Mouse (Mus musculus): ENCODE results near the gene Zbtb17.

Zbtb17 gene

DNA sequence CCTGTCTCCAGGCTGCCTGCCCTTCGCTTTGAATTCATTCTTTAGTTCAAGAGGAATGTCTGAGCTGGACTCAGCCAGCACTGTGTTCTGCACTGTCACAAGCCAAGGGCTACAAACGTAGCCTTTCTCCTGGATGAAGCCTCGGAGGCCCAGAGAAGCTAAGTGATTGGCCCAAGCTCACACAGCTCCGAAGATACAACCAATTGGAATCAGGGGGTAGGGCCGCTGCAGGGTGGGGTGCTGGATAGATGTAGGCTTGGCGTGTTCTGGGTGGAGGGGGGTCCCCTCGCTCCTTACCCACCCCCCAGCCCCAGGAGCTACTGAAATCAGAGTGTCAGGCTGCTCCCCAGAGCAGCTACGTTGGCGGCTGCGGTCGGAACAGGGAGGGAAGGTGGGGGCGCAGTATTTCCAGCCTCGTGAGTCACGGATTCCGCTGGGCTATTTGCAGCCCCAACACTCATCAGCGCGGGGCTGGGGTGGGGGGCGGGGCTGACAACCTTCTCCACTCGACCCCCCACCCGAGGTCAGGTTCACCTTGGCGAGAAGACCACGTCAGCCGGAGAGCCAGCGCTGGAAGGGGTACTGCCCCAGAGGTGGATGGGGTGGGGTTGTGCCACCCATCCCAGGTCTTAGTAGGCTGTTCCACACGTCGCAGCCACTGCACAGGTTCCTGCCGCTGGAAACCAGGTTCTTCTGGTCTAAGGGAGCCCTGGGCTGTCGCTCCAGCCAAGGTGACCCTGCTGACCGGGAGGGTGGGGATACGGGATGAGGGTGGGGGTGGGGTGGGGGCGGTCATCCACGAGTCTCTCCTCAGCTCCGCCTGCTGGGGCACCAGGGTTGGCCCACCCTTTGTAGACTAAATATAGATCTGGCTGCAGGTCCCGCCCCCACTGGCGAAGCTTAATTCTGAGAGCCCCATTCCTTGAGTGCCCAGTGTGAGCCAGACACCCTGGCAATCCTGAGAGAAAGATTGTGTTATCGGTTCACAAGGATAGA, 18.7 kb upstream of the Zbtb17 start:
- peak; percentile 79 to 80 for DNase-seq (ENCODE audit: low spot score in 2 of 2)

DNA sequence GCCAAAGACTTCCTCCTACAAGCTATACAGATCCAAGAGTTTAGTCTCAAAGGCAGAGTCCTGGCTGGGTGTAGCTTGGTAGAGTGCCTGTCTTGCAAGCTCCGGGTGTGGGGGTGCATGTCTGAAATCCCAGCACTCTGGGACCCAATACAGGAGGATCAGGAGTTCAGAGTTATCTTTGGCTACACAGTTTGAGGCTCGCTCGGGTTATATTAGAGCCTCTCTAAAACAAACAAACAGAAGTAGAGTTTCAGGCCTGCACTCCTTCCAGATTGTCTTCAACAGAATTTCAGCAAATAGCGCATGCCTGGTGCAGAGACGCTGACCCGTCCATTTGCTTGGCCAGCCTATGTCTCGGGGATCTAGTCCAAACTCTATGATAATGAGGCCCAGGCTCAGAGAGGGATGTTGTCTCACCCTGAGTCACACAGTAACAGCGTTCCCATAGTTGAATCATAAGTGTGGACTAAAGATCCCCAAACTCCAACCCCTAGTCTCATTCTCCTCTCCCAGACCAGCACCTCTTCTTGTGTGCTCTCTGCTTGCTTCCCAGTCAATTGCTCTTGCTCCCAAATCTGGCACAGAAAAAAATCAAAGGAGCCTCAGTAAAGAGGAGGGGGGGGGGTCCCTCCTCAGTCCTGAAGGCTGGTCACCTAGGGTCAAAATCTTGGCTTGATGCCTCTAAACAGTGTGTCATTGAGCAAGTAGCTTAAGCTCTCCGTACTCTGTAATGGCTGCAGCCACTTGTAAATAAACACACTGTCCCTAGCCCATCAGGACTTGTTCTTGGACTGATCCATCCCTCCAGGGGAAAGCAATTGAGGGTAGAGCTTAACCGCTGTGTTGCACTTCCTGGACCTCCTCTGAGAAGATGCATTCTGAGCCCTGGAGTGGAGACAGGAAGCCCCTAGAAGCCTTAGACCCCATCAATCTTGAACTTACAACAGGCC, 17.4 kb upstream of the Zbtb17 start:
- no peak for DNase-seq (ENCODE audit: low spot score in 2 of 2)

DNA sequence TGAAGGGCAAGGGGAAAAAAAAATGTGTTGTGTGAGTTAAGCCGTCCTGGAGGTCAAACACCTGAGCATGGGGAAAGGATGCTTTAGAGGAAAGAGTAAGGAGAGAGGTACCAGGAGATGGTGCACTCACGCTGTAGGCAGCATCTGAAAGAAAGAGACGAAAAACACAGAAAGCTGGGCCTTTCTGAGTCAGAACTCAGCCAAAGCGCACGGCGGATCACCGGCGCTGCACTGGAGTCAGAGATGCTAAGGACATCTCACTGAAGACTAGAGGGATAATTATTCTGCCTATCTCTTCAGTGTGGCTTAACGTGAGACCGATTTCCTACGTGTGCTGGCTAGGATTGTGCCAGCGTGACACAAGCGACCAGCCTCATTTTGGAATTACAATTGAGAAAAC, 16.5 kb upstream of the Zbtb17 start:
- no peak for DNase-seq (ENCODE audit: low spot score in 2 of 2)

DNA sequence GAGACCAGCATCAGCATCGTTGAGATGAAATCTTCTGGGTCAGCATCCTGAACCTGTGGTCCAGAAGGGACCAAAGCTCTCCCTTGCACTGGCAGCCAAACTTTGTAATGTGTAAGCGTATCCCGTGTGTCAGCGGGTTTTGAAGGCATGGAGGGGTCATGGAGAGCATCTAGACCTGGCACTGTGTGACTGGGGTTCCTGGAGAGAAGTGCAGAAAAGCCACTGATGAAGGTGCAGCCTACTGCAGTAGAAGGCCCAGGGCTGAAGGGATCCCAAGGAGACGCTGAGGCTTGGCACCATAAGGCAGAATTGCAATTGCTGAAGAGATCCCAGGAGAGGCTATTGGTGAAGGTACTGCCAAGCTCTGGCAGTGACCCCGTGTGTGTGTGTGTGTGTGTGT, 15.1 kb upstream of the Zbtb17 start:
- no peak for DNase-seq (ENCODE audit: low spot score in 2 of 2)

DNA sequence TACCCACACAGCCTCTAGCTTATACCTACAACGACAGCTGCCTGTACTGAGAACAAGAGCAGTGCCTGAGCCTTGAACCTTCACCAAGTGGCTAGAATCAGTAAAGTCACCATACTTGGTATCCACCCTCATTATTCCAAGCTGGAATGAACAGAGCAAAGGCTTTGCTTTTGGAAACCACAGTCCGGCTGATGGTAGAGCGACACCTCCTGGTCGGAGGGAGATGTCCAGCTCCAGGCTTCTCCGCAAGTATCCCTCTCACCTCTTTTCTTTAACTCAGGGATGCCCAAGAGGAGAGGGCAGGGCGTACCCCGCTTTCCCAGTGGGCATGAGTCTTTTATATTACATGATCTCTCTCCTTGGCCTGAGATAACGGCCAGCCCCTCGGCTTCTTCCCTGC, 14.6 kb upstream of the Zbtb17 start:
- DNase-seq (ENCODE audit: low spot score in 2 of 2), result peak in 1 of 2 experiments; percentile 39

DNA sequence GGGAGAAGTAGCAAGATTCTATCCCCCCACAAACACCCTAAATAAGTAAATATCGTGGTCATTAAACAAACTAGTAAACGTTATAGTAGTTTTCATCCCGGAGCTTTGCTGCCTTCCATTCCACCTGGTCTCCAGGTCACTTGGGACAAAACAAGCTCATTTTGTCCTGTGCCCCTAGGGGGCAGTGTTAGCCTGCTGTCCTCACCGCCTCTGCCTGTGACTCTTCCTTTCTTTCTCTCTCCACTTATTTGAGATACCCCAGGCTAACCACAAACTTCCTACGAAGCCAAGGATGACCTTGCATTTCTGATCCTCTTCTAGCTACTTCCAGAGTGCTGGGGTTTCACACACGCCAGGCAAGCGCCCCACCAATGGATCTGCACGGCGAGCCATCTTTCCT, 13.5 kb upstream of the Zbtb17 start:
- peak; percentile 68 to 75 for DNase-seq (ENCODE audit: low spot score in 2 of 2)

DNA sequence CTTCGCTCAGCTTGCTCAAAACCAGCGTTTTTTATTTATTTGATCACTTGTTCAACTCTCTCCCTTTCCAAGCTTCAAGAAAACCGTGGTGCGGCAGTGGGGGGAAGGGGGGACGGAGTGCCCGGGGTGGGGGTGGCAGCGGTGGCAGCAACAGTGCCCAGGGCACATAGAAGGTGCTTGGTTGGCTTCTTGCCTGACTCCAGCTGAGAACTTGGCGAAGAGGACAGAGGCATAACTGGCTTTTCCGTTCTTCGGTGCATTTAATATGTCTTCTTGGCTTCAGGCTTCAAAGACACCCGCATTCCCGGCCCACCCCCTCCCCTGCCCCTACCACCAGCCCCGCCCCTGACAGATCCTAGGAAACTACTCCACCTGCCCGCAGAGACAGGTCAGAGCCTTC, 11.8 kb upstream of the Zbtb17 start:
- no peak for DNase-seq (ENCODE audit: low spot score in 2 of 2)

DNA sequence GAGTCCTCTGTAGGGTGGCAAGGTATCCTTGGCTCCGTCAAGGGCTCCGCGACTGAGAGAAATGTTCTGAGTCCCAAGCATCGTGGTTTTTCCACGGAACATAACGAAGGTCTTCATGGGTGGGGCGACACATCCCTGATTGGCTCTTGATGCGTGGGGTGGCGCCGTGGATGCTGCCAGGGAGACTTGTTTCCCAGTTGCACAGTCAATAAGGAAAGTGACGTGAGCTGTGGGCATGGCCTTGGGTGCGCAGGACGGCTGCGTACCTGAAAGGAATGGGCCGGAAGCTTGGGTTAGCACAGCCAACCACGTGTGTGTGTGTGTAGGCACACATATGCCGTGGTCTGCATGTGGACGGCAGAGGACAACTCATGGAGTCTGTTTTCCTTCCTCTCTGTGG, 11.3 kb upstream of the Zbtb17 start:
- no peak for DNase-seq (ENCODE audit: low spot score in 2 of 2)

DNA sequence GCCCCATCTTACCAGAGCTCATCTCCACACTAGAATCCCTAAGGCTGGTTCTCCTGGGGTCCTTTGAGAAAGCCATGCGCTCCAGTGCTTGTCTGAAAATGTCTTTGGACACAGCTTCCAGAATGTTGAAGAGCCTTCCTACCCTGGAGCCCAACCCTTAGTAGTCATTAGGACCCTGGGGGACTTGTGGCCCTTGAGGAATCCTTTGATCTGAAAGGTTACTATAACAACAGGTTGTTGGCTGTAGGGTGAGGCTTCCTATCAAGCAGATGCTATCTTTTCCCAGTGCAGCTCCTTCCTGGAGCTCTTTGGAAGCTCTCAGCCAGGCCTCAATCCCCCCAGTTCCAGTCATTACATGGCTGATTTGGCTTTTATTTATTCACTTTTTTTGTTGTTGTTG, 8.5 kb upstream of the Zbtb17 start, which contains the start of gene Srarp:
Gene Srarp (minus strand): TSS at position 132 of the 400 bp plus-strand sequence.
- no peak for DNase-seq (ENCODE audit: low spot score in 2 of 2)

DNA sequence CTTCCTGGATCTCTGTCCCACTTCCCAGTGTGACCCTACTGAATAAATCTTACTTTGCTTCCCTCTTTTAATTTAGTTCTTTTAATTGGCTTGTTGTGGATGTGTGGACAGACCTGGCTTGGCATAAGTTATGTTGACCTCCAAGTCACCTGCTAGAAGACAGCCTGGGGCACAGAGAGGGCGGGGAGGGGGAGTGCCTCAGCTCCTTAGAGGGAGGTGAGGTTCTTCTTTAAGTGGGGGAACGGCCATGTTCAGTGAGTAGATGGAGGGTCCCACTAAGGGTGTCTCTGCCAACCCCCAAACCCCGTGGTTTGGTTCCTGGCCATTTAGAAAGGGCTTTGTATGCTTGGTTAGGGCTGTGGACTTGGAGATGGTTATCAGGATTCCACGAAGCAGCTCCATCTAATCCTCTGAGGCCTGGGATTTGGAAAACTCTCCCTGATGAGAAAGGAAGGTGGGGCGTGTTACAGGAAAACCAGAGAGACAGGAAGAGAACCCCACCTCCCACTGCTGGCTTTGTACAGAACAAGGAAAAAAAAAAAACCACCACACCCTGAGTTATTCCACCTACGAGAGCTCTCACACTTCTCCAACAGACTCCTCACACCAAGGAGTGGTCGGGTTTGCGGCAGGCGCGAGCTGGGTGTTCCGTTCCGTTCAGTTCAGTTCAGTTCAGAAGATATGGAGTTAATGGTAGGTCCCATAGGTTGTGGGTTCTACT, 5.2 kb upstream of the Zbtb17 start:
- no peak for DNase-seq (ENCODE audit: low spot score in 2 of 2)

DNA sequence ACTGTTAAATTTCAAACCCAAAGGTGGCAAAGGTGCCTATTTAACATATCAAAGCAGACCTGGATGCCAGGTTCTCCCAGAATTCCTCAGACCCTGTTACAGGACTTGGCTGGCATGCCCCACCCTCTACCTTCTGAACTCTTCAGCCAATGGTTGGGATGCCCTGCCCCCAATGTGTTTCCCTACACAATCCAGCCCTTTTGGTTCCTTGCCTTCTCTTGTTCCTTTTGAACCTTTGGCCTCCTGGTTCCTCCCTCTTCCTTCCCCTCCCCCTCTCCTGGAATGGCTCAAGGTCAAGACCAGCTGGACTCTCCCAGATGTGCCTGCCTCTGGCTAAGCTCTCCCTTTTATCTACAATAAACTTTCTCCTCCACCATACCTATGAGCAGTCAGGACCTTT, 3.6 kb upstream of the Zbtb17 start:
- no peak for DNase-seq (ENCODE audit: low spot score in 2 of 2)

DNA sequence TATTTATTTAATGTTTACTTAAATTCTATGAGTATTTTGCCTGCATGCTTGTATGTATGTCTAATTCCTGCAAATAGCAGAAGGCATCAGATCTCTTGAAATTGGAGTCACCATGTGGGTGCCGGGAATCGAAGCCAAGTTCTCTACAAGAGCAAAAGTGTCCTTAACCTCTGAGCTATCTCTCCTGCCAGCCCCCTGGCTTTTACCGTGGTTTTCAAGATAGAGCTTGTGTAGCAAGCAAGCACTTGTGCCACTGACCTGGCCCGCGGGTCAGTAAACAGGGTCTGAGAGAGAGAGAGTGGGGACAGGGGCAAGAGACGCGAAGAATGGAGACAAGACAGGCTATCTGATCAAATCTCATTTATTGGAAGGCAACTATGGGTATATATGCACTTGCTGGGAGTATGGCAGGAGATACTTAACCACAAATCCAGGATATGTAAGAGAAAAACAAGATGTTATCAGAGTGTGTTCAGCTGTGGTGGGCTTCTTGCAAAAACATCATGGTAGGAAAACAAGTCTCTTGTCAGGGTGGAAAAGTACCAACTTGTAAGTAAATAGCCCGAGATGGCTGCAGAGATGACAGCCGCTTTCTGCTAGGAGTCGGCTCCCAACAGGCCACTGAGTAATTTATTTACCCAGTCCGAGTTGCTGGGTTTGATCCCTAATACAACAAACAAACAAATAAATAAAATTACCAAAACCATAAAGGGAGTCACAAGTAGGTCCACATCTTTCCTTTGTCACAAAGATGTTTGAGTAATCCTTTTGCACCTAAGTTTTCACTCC, 619 bp upstream of the Zbtb17 start:
- DNase-seq (ENCODE audit: low spot score in 2 of 2), result no peak

DNA sequence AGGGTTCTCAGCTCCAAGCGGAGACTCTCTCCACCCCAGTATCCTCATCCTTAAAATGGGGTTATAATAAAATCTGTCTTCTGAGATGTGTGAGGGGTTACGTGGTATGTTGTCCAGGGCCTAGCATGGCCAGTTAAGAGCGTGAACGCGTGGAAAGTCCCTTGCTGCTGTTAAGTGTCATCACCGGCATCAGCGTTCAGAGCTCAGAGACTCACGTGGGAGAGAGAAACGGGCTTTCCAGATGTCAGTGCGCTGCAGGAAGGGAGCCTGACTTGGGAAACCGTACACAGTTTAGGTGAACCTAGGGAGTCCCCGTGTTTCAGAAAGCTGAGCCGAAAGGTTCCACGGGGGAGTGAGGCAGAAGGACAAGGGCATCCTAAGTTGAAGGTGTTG, 870 bp downstream of the Zbtb17 start:
- peak in 1 of 2 experiments; percentile 12 for DNase-seq (ENCODE audit: low spot score in 2 of 2)

DNA sequence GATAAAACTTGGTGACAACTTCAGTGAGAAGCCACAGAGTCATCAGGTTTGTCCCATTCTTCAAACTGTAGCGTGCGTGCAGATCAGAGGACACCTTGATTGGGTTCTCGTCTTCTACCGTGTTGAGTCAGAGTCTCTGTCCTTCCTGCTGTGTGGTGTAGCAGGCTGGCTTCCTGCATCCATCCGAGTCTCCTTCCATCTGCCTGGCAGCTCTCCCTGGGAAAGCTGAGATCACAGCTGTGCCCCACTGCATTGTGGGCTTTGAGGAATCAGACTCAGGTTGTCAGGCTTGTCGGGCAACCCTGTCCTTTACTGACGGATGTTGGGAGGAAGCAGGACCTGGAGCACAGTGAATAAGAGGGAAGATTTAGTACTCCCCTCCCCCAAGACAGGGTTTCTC, 1.8 kb downstream of the Zbtb17 start:
- peak in 1 of 2 experiments; percentile 43 for DNase-seq (ENCODE audit: low spot score in 2 of 2)

DNA sequence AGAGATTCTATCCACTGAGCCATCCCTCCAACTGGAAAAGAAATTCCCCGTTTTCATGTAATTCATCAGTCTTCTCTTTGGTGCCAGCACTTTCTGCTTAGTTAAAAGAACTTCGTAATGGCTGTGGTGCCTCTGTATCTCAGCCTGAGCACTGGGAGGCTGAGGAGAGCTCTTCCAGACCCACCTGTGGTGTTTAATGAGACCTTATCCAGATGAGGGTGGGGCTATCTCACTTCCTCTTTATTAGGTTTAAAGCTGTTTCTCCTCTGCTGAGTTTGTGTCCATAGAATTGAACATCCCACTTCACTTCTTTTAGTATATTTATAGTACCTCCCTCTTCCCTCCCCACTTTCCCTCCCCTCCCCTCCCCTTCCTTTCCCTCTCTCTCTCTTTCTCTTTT, 6.8 kb downstream of the Zbtb17 start:
- DNase-seq (ENCODE audit: low spot score in 2 of 2), result no peak

DNA sequence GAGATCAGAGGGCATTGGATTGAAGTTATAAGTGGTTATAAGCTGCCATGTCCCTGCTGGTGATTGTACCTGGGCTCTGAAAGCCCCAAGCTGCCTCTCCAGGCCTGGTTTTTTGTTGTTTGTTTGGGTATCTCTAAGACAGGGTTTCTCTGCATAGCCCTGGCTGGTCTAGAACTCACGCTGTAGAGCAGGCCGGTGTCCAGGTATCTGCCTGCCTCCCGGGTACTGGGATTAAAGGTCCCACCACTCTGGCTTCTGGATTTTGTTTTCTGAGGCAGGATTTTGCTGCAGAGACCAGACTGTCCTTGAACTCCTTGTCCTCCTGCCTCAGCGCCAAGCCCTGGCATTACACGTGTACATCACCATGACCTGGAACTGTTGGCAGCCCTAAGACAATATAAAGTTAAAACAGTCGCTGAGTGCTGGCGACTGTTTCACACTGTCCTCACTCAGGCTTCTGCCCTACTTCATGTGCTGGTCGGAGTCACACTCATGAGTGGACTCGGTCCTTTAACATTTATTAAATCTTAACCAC, 7.5 kb downstream of the Zbtb17 start:
- no peak for DNase-seq (ENCODE audit: low spot score in 2 of 2)

DNA sequence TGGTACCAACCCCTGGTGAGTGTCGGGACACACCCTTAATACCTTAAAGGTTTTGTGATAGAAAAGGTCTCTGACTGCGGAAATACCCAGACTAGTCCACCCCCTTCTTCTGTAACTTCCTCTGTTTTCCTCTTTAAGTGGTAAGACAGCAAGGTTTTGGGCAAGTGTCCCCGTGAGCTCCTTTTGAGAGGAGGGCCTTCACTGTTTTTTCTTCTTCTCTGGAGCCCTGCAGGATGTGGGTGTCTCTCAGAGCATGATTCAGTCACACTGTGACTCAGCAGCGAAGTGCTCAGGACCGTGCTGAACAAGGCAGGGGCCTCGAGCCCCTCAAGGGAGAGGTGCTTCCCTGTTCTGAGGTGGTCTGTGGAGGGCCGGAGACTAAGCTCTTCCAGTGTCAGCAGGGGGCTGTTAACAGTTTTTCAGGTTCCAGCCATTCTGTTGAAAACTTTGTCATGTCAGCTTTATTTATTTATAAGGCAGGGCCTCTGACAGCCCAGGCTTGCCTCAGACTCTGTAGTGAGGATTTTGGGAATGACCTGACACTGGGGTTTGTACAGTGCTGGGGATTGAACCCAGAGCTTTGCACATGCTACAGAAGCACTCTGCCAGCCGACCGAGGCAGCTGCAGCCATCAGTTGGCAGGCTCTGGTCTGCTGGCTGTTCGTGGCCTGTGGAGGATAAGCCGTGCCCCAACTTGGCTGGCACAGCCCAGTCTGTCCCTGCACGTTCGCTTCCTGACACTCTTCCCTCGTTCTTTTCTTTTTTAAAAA, 10.3 kb downstream of the Zbtb17 start:
- DNase-seq (ENCODE audit: low spot score in 2 of 2), result peak; percentile 63 to 65

DNA sequence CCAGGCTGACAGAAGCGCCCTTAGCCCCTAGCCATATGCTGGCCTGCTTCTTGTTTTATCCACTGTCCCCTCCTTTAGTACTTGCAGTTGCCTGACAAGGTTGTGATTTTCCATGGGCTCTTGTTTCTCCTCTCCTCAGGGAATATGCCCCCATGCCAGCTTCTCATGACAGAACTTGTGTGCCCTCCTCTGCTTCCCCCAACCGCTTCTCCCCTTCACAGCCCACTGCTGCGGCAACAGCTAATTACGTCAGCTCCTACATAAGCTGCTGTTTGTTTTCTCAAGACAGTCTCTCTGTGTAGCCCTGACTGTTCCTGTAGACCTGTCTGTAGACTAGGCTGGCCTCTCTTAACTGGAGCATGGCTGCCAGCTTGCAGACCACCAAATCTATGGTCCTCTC, 11.1 kb downstream of the Zbtb17 start:
- DNase-seq (ENCODE audit: low spot score in 2 of 2), result peak in 1 of 2 experiments; percentile 19

DNA sequence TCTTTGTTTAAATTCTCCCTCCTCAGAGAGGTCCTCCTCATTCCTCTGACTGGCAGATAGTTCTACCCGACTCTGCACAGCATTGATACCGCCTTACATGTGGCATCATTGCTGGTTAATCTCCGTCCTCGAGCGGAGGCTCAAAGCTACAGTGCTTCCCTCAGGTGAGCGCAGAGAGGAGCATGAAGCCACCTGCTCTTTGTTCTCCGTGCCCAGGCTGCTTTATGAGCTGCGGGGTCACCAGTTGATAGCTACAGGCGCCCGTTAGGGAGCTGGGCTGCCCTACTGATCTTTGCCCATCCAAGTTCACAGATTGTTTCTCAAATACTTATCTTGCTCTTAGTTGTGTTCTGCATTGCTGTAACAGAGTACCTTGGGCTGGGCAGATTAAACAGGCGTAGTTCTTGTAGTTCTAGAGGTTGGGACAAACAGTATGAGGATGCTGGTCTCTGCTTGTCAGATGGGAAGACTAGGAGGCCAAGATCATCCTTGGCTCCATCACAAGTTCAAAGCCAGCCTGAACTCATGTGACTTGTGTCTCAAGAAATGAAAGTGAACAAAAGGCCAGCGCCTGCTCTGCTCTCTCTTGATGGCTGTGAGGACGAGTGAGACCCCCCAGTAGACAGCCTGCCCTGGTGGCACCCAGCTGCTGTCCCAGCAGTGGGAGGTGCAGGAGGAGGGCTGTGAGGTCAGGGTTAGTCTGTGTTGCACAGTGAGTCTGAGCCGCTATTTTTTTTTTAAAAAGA, 11.9 kb downstream of the Zbtb17 start:
- DNase-seq (ENCODE audit: low spot score in 2 of 2), result no peak
